Mouse (Mus musculus) MEL-GATA-1-ER (cell line): ENCODE results near the gene Rara.
"Not testable (repeated sequence)": the region's sequence is repeated elsewhere in the genome, so short reads cannot be mapped to it uniquely, and the experiment has no call there.

Experiments
- DNase-seq: peaks from one replicate; pipeline ENCODE4 v3.0.0-alpha.2; 2012; ENCODE audit warnings: low read depth; ENCODE audit errors: extremely low read depth

Rara gene

GRCm38 (mm10) chr11:98922851-98923711 lies 4.5 kb upstream of the Rara start:
- not testable (repeated sequence) for DNase-seq

- no peak for DNase-seq
Observed at GRCm38 (mm10) chr11:98924633-98925175, 2.9 kb upstream of the Rara start.

GRCm38 (mm10) chr11:98925265-98925721 lies 2.3 kb upstream of the Rara start:
- no peak for DNase-seq

GRCm38 (mm10) chr11:98925868-98926311 lies 1.7 kb upstream of the Rara start:
- no peak for DNase-seq

- no peak for DNase-seq
Observed at GRCm38 (mm10) chr11:98926553-98926952, 1.1 kb upstream of the Rara start.

GRCm38 (mm10) chr11:98928186-98928893 lies 722 bp downstream of the Rara start:
- no peak for DNase-seq

- DNase-seq: no peak
Observed at GRCm38 (mm10) chr11:98929503-98929902, 1.9 kb downstream of the Rara start.

- DNase-seq: no peak
Observed at GRCm38 (mm10) chr11:98930127-98930601, 2.5 kb downstream of the Rara start.

GRCm38 (mm10) chr11:98930773-98931512 lies 3.3 kb downstream of the Rara start:
- DNase-seq: no peak

GRCm38 (mm10) chr11:98931513-98932292 lies 4.1 kb downstream of the Rara start:
- no peak for DNase-seq

GRCm38 (mm10) chr11:98932293-98933091 lies 4.9 kb downstream of the Rara start:
- no peak for DNase-seq

GRCm38 (mm10) chr11:98933151-98933550 lies 5.5 kb downstream of the Rara start:
- DNase-seq: no peak

GRCm38 (mm10) chr11:98933847-98934246 lies 6.2 kb downstream of the Rara start:
- not testable (repeated sequence) for DNase-seq

- DNase-seq: no peak
Observed at GRCm38 (mm10) chr11:98934367-98934766, 6.7 kb downstream of the Rara start.

GRCm38 (mm10) chr11:98935123-98935522 lies 7.5 kb downstream of the Rara start:
- DNase-seq: no peak

GRCm38 (mm10) chr11:98936170-98936569 lies 8.6 kb downstream of the Rara start:
- no peak for DNase-seq

- no peak for DNase-seq
Observed at GRCm38 (mm10) chr11:98936606-98937409, 9.2 kb downstream of the Rara start.

GRCm38 (mm10) chr11:98937410-98937913 lies 9.8 kb downstream of the Rara start:
- DNase-seq: peak; percentile 39
